Mouse (Mus musculus) ES-E14 (cell line): Measurements from ENCODE around the gene Dmpk.

Experiments
- CHD2 ChIP-seq: IDR thresholded peaks from 2 replicates; pipeline ENCODE4 v1.6.1; 2014; ENCODE audit warnings: mild to moderate bottlenecking, low read depth, low read length, inconsistent platforms
- MAFK ChIP-seq: IDR thresholded peaks from 2 replicates; pipeline ENCODE4 v1.6.1; 2014; ENCODE audit warnings: mild to moderate bottlenecking, low read depth, low read length, inconsistent platforms; ENCODE audit not compliant: insufficient read depth
- ZC3H11A ChIP-seq: IDR thresholded peaks from 2 replicates; pipeline ENCODE4 v1.6.1; 2012; ENCODE audit warnings: low read depth, mild to moderate bottlenecking, inconsistent platforms, low read length, borderline replicate concordance
- ZNF384 ChIP-seq: IDR thresholded peaks from 2 replicates; pipeline ENCODE4 v1.6.1; 2012; ENCODE audit warnings: low read depth, low read length, inconsistent platforms

DNA sequence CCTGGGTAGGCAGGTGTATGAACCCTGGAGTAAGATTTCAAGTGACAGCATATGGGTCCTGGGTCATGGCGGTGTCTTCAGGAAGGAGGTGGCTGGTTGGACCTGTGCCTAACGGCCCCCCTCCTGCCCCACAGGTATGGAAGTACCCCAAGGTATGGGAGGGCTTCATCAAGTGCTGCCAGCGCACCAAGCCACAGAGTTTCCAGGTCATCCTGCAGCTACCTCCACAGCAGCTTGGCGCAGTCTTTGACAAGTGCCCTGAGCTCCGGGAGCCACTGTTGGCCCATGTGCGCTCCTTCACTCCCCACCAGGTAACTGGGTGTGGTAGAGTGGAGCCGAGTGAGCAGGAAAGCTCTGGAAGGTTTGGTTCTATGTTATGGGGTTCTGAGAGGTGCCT lies 30.5 kb upstream of the Dmpk start:
- TF ChIP-seq ZNF384 (no peak), ZC3H11A (no peak), CHD2 (no peak), MAFK (no peak)
